Mouse (Mus musculus): ENCODE data around the gene Gm128.

Gene Gm128

GRCm38 (mm10) chr3:95241498-95241897 is at the start of gene Gm128:
Gene Gm128, minus strand, starts transcription at chr3:95241598.
- no peak for DNase-seq (ENCODE audit: low read depth, low spot score)

- no peak for DNase-seq (ENCODE audit: low read depth, low spot score)
These were observed 49.6 kb upstream of the Gm128 start for GRCm38 (mm10) chr3:95291041-95291440.

GRCm38 (mm10) chr3:95290156-95290555 is 48.8 kb upstream of the Gm128 start:
- DNase-seq (ENCODE audit: low read depth, low spot score), result peak; percentile 56

GRCm38 (mm10) chr3:95289419-95289818 is 48.0 kb upstream of the Gm128 start:
- DNase-seq (ENCODE audit: low read depth, low spot score), result no peak

- DNase-seq (ENCODE audit: low read depth, low spot score), result no peak
These were observed 46.1 kb upstream of the Gm128 start for GRCm38 (mm10) chr3:95287541-95287940.

- DNase-seq (ENCODE audit: low read depth, low spot score), result peak; percentile 55
These were observed 45.1 kb upstream of the Gm128 start for GRCm38 (mm10) chr3:95286510-95286909.

- DNase-seq (ENCODE audit: low read depth, low spot score), result no peak
These were observed 44.6 kb upstream of the Gm128 start for GRCm38 (mm10) chr3:95286011-95286410.

- DNase-seq (ENCODE audit: low read depth, low spot score), result no peak
These were observed 44.0 kb upstream of the Gm128 start for GRCm38 (mm10) chr3:95285390-95285789.

GRCm38 (mm10) chr3:95284501-95285281 is 43.3 kb upstream of the Gm128 start:
- DNase-seq (ENCODE audit: low read depth, low spot score), result no peak

GRCm38 (mm10) chr3:95284062-95284461 is 42.7 kb upstream of the Gm128 start:
- no peak for DNase-seq (ENCODE audit: low read depth, low spot score)

GRCm38 (mm10) chr3:95283589-95283941 is 42.2 kb upstream of the Gm128 start:
- DNase-seq (ENCODE audit: low read depth, low spot score), result no peak

- DNase-seq (ENCODE audit: low read depth, low spot score), result peak; percentile 94
These were observed 41.6 kb upstream of the Gm128 start for GRCm38 (mm10) chr3:95282865-95283588.

GRCm38 (mm10) chr3:95282381-95282864 is 41.0 kb upstream of the Gm128 start:
- peak; percentile 25 for DNase-seq (ENCODE audit: low read depth, low spot score)

- peak; percentile 99 for DNase-seq (ENCODE audit: low read depth, low spot score)
These were observed 40.1 kb upstream of the Gm128 start, which contains the start of the genes Mindy1 and Prune1 for GRCm38 (mm10) chr3:95281216-95282126. Gene Mindy1, plus strand, starts transcription at chr3:95281345. Gene Prune1, minus strand, starts transcription at chr3:95282076.

GRCm38 (mm10) chr3:95280747-95281146 is 39.3 kb upstream of the Gm128 start:
- peak; percentile 25 for DNase-seq (ENCODE audit: low read depth, low spot score)

GRCm38 (mm10) chr3:95277149-95277551 is 35.8 kb upstream of the Gm128 start:
- peak; percentile 62 for DNase-seq (ENCODE audit: low read depth, low spot score)

- peak; percentile 25 for DNase-seq (ENCODE audit: low read depth, low spot score)
These were observed 35.1 kb upstream of the Gm128 start for GRCm38 (mm10) chr3:95276428-95276934.

GRCm38 (mm10) chr3:95275161-95275560 is 33.8 kb upstream of the Gm128 start:
- DNase-seq (ENCODE audit: low read depth, low spot score), result no peak

- peak; percentile 46 for DNase-seq (ENCODE audit: low read depth, low spot score)
These were observed 33.1 kb upstream of the Gm128 start for GRCm38 (mm10) chr3:95274453-95274852.

GRCm38 (mm10) chr3:95273471-95273870 is 32.1 kb upstream of the Gm128 start:
- no peak for DNase-seq (ENCODE audit: low read depth, low spot score)

GRCm38 (mm10) chr3:95270766-95271364 is 29.5 kb upstream of the Gm128 start:
- DNase-seq (ENCODE audit: low read depth, low spot score), result peak; percentile 70

Measured in ZHBTc4 (cell line).